Mouse (Mus musculus) spleen, adult 2 months (tissue): ENCODE data around the gene Espn. TPM values are rescaled to one million over a fixed set of nuclear protein-coding genes. Genes with fewer than 3 reads are reported as not detected.
A peak's percentile ranks its signal among the peaks of the same experiment; 100 is the strongest.

Source experiments
- DNase-seq, 2 experiments: peaks; one replicate each; pipeline versions ENCODE4 v3.0.0 to v3.0.0-alpha.2; 2012 to 2021; ENCODE audit warnings: low spot score in 2 of 2, low read depth in 1 of 2
- H3K27ac ChIP-seq: fragments of 200-500 bp; 2 replicates; pipeline ENCODE4 v1.5.1; 2012; ENCODE audit warnings: low read length, inconsistent platforms; ENCODE audit not compliant: insufficient read depth
- H3K27me3 ChIP-seq: fragments of 200-500 bp; 2 replicates; pipeline ENCODE4 v1.6.1; 2012; ENCODE audit warnings: mild to moderate bottlenecking, moderate library complexity, low read length, inconsistent platforms; ENCODE audit not compliant: control insufficient read depth, insufficient read depth
- H3K36me3 ChIP-seq: fragments of 200-500 bp; 2 replicates; pipeline ENCODE4 v1.6.1; 2012; ENCODE audit warnings: mild to moderate bottlenecking, low read length, inconsistent platforms; ENCODE audit not compliant: control insufficient read depth, insufficient read depth
- H3K4me1 ChIP-seq: fragments of 200-500 bp; 2 replicates; pipeline ENCODE4 v1.6.1; 2011; ENCODE audit warnings: inconsistent platforms; ENCODE audit not compliant: control insufficient read depth, insufficient read depth, insufficient read length
- H3K4me3 ChIP-seq: fragments of 200-500 bp; 2 replicates; pipeline ENCODE4 v1.5.1; 2011; ENCODE audit warnings: mild to moderate bottlenecking, inconsistent platforms; ENCODE audit not compliant: insufficient read depth, insufficient read length; ENCODE audit errors: extremely low read depth
- CTCF ChIP-seq: fragments of 200-500 bp; IDR thresholded peaks from 2 replicates; pipeline ENCODE4 v1.5.1; 2011; ENCODE audit warnings: mild to moderate bottlenecking, inconsistent platforms; ENCODE audit not compliant: insufficient read depth, insufficient read length, insufficient replicate concordance; ENCODE audit errors: extremely low read depth
- POLR2A ChIP-seq: fragments of 200-500 bp; IDR thresholded peaks from 2 replicates; pipeline ENCODE4 v1.6.1; 2011; ENCODE audit warnings: low read depth, low read length, inconsistent platforms
- WGBS: fragments of 180-500 bp; shearing (Covaris S2); methylation state at CpG from one replicate; pipeline ENCODE4 v1.1.7; 2018; 5-methylcytosine and 5-hydroxymethylcytosine counted together
- polyA plus RNA-seq: library from polyadenylated mRNA; depleted of rRNA; stranded (reverse); fragments of >200 nt; gene quantifications from 2 replicates; pipeline ENCODE4 v1.2.3, GENCODE M21; 2012

Gene Espn
- polyA plus RNA-seq, 1 experiment, result 2.1 TPM

DNA sequence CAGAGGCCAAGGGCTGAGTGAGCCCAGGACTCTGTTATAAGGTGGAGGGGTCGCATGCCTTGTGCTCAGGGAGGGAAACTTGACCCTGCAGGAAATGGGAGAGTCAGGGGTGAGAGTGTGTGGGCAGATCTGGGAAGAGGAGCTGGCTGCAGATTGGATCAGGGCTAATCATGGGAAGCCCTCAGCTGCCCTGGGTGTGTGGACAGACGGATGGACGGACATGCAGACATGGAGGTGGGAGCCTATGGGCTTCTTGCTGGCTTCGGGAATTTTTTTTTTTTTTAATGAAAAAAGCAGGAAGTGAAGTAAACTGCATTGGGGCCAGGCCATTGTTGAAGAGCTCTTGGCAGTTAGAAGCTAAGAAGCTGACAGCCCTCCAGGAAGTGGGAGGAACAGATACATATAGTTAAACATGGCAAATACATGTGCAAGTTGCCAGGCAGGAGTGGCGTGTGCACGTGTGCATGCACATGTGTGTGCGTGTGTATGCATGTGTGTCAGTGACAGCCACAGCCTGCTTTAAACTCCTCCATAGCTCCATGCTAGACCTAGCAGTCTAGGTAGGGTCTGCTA is 51.0 kb downstream of the Espn start:
- H3K27me3 ChIP-seq, result no peaks in the 10 kb centered on the region
- no peak for TF ChIP-seq CTCF
- TF ChIP-seq POLR2A, result no peak
- WGBS, result 54% methylated on average over 7 of the region's 7 CpGs
- no peaks in the 10 kb centered on the region; the same call in 1 of the 2 replicates for H3K4me1 ChIP-seq
- no peak overlapping the region for H3K4me3 ChIP-seq
- DNase-seq, result no peak
- H3K27ac ChIP-seq, result no peak overlapping the region
- no peaks in the 10 kb centered on the region for H3K36me3 ChIP-seq

DNA sequence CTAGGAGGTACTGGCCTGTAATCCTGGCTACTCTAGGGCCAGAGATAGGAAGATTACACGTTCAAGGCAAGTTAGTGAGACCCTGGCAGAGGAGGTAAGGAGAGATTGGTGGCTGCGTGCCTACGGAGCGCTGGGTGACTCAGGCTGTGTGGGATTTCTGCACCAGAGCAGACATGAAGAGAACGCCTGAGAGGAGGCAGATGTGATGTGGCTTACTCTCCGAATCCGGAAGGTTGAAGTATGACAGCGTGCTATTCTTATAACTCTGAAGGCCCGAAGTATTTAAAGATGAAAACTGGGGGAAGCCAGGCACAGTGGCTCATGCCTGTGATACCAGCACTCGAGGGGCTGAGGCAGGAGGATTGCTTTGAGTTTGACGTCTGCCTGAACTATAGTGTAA is 51.6 kb downstream of the Espn start:
- no peak for DNase-seq
- no peaks in the 10 kb centered on the region; the same call in 1 of the 2 replicates for H3K4me1 ChIP-seq
- 67% methylated on average over 11 of the region's 11 CpGs for WGBS
- no peaks in the 10 kb centered on the region for H3K36me3 ChIP-seq
- no peak overlapping the region for H3K4me3 ChIP-seq
- no peak for TF ChIP-seq POLR2A
- no peak for TF ChIP-seq CTCF
- no peaks in the 10 kb centered on the region for H3K27me3 ChIP-seq
- H3K27ac ChIP-seq, result no peak overlapping the region; the same call in 1 of the 2 replicates

DNA sequence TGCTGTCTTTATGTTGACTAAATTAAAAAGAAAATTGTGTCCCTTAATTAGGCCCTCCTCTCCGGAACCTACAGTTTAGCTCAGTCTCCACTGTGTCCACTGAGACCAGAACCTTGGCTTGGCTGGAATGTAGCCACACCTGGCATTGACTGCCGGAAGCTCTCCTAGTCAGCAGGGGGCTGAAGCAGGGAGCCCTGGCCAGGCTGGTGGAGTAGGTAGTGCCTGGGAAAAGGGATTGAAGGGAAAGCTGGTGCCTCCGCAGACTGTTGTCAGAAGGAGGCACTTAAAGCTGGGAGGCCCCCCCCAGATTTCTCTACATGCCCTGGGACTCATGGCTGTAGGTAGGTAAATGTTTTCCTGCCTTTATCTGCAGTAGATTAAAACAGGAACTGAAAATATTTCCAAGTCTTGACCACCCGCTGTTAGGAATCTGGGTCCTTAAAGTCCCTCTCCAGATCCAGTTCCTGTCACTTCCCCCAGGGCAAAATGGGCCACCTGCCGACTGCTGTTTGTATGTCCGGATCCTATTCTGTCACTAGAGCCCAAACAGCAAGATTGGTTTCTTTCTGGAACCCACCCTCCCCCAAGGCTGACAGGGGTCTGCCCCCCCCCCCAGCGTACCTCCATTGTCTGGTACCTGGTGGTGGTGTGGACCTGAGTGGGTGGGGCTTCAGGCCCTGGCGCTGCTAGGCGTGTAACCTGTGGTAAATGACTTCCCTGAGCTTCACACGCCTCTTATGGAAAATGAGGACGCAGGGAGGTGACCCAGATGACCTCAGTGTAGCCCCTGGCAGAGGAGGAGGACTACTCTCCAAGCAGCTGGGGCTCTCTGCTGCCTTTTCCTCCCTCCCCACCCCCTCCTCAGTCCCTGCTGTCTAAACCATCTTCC is 54.0 kb downstream of the Espn start:
- Histone ChIP-seq H3K4me3 (no peak overlapping the region), H3K27me3 (no peaks in the 10 kb centered on the region), H3K36me3 (no peaks in the 10 kb centered on the region), H3K27ac (no peak overlapping the region), H3K4me1 (no peaks in the 10 kb centered on the region; the same call in 1 of the 2 replicates)
- DNase-seq, result no peak
- TF ChIP-seq POLR2A (no peak), CTCF (no peak)
- WGBS, result 84% methylated on average over 11 of the region's 11 CpGs

DNA sequence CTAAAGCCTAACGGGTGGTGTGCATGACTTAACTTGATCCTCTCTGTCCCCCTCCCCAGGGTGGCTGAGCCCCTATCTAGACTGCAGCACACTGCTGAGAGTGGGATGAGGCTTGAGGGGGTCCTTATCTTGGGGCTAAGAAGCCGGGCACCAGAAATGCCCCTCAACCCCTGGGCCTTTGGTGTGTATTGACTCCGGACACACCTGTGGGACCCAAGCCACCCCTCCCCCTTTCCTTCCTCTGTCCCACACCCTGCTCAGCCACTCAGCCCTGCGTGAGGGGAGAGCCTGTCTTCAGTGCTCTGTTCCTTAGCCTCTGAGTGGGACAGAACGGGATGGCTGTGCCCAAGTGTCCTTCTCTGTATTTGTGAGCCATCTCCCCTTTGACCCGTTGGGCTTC is 55.2 kb downstream of the Espn start:
- Histone ChIP-seq H3K4me3 (peak overlapping the region; percentile 51; the same call in 1 of the 2 replicates), H3K4me1 (no peaks in the 10 kb centered on the region; the same call in 1 of the 2 replicates), H3K27ac (no peak overlapping the region), H3K36me3 (no peaks in the 10 kb centered on the region), H3K27me3 (no peaks in the 10 kb centered on the region)
- TF ChIP-seq POLR2A (no peak), CTCF (no peak)
- WGBS, result 30% methylated on average over 6 of the region's 6 CpGs
- DNase-seq, result no peak

DNA sequence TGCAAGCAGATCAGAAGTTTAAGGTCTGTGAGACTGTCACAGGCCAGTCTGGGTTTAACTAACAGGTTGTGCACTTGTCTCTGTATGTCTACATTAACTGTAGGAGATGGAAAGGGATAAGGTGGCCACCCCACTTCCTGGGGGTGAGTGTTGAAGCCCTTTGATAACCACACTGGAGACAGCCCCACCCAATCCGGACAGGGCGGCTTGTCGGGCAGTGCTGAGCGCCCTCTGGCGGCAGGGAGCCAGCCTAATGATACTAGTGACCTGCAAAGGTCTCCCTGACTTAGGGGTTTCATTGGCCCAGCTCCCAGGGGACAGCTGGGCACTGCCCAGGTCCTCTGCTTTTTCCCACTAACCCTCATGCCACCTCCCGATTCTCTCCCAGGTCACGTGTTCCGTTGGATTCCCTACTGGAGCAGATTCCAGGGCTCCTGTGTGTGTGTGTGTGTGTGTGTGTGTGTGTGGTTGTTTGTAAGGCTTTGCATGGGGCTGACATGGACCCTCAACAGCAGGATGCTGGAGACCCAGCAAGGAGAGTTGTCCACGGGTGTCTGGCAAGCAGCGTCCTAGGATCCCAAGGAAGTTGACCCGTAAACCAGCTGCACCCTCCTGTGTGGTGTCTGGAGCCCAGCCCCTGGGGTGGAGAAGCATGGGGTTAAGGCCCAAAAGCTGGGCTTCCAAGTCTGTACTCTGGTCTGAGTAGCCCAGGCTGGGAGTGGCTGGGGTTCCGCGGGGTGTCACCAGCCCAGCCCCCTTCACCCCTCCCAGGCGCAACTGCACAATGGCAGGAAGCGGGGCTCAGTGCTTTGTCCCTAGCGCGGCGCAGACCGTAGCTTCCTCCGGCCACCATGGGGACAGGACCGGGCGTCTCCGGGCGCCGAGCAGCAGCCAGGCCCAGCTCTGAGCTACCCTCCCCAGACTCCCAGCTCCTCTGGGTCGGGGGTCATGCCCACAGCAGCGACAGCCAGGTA is 55.9 kb downstream of the Espn start:
- Histone ChIP-seq H3K27ac (no peak overlapping the region), H3K27me3 (no peaks in the 10 kb centered on the region), H3K36me3 (no peaks in the 10 kb centered on the region), H3K4me3 (peak overlapping the region; percentile 51; the same call in 1 of the 2 replicates), H3K4me1 (no peaks in the 10 kb centered on the region; the same call in 1 of the 2 replicates)
- TF ChIP-seq POLR2A (no peak), CTCF (peak; percentile 91)
- 8% methylated on average over 27 of the region's 27 CpGs for WGBS
- peak; percentile 38 to 76 for DNase-seq

DNA sequence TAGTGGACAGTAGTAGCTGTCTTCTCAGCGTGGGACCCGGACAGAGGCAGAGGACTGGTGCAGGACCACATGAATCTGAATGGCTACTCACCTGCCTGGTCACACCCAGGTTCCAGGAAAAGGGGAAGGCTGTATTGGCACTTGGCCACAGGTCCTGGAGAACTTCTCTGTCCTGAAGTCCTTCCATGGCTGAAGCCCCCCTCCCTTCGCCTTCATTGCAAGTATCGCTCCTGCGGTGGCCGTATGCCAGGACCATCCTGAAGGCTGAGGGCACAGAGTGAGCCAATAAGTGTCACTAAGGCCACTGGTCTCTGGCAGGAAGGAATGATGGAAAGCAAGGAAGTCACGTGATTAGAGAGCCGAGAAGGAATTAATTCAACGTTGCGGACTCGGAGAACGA is 57.9 kb downstream of the Espn start:
- H3K4me3 ChIP-seq, result no peak overlapping the region

More for the DNA sequence above, 57.9 kb downstream of the Espn start:
- Histone ChIP-seq H3K27me3 (no peaks in the 10 kb centered on the region), H3K27ac (no peak overlapping the region), H3K36me3 (no peaks in the 10 kb centered on the region), H3K4me1 (no peaks in the 10 kb centered on the region; the same call in 1 of the 2 replicates)
- no peak for TF ChIP-seq POLR2A
- no peak for TF ChIP-seq CTCF
- 88% methylated on average over 12 of the region's 12 CpGs for WGBS
- DNase-seq, result no peak
